Mouse (Mus musculus) olfactory bulb, adult 2 months (tissue): Measurements from ENCODE around the gene Afap1l2.

ENCODE experiments used
- CTCF ChIP-seq: fragments of 200-500 bp; IDR thresholded peaks from 2 replicates; pipeline ENCODE4 v1.5.1; 2012; ENCODE audit warnings: low read depth, mild to moderate bottlenecking, low read length, moderate library complexity; ENCODE audit not compliant: insufficient read depth
- POLR2A ChIP-seq: fragments of 200-500 bp; IDR thresholded peaks from 2 replicates; pipeline ENCODE4 v1.6.1; 2012; ENCODE audit warnings: mild to moderate bottlenecking, low read depth, low read length, moderate library complexity; ENCODE audit not compliant: insufficient read depth

DNA sequence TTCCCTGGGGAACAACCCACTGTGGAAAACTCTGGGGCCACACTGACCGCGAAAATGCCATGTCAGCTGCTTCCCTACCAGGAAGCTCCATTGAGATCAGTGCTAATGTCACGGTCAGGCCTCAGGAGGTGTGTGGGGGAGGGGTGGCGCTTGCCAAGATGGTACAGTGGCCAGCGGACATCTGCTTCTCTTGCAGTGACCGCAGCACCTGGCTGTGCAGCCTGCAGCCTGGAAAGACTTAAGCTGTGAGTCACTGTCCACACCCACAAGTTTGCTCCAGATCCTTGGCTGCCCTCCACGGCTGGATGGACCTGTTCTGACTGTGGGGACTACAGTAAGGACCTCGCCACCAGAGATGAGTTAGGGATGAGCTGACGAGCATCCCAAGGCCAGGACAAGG lies 68.2 kb downstream of the Afap1l2 start:
- TF ChIP-seq CTCF (no peak), POLR2A (no peak)
